Comparison of ENCODE assay signal across 42 mouse cellular contexts in genomic region chr12:70164741-70165140, GRCm38 (mm10). TPM values are rescaled to one million over a fixed set of nuclear protein-coding genes. Genes with fewer than 3 reads are reported as not detected.
"Had no signal": no experiment of that assay in that cellular context is flagged by ENCODE, and none has a peak within 500 bp of the region (broad histone marks: within the 10 kb centered on the region; RNA-seq: fewer than 3 reads in every experiment).

No protein-coding gene starts in this region.

- H3K4me3 ChIP-seq: left cerebral cortex, adult 2 months; limb, embryonic 10.5 days; limb, embryonic 12.5 days; limb, embryonic 13.5 days; limb, embryonic 15.5 days; liver, embryonic 12.5 days; liver, embryonic 13.5 days; liver, embryonic 15.5 days; lung, embryonic 15.5 days; megakaryocyte, embryonic 14.5 days; midbrain, embryonic 10.5 days; midbrain, embryonic 12.5 days; midbrain, embryonic 13.5 days; midbrain, embryonic 15.5 days; myocyte had no signal

- H3K4me1 ChIP-seq: limb, embryonic 10.5 days; limb, embryonic 12.5 days; limb, embryonic 13.5 days; limb, embryonic 15.5 days; liver, embryonic 12.5 days; liver, embryonic 13.5 days; liver, embryonic 15.5 days; megakaryocyte, embryonic 14.5 days; midbrain, embryonic 10.5 days; midbrain, embryonic 15.5 days had no signal

- H3K36me3 ChIP-seq: limb, embryonic 10.5 days; limb, embryonic 12.5 days; limb, embryonic 13.5 days; limb, embryonic 15.5 days; liver, embryonic 12.5 days; liver, embryonic 13.5 days; liver, embryonic 15.5 days; lung, embryonic 15.5 days; midbrain, embryonic 10.5 days; midbrain, embryonic 12.5 days; midbrain, embryonic 13.5 days; midbrain, embryonic 15.5 days had no signal

- H3K9me3 ChIP-seq: limb, embryonic 10.5 days; limb, embryonic 12.5 days; limb, embryonic 13.5 days; limb, embryonic 15.5 days; liver, embryonic 12.5 days; liver, embryonic 13.5 days; liver, embryonic 15.5 days; lung, embryonic 15.5 days; megakaryocyte, embryonic 14.5 days; midbrain, embryonic 10.5 days; midbrain, embryonic 12.5 days; midbrain, embryonic 13.5 days; midbrain, embryonic 15.5 days had no signal

- ATAC-seq: liver, embryonic 12.5 days; liver, postnatal 0 days; lung, postnatal 0 days; midbrain, embryonic 13.5 days had no signal

- H3K27me3 ChIP-seq: limb, embryonic 12.5 days; limb, embryonic 13.5 days; limb, embryonic 15.5 days; liver, embryonic 12.5 days; liver, embryonic 13.5 days; liver, embryonic 15.5 days; lung, embryonic 15.5 days; midbrain, embryonic 12.5 days; midbrain, embryonic 13.5 days; midbrain, embryonic 15.5 days had no signal

- DNase-seq: left cerebral cortex, postnatal 4 days; liver; liver, embryonic 13.5 days; liver, postnatal 0 days; lung, adult 18-20 months; lung, adult 2 months; lung, embryonic 14.5 days; lung, postnatal 10 days; lung, postnatal 14 days; lung, postnatal 36 days; lung, postnatal 4 days; midbrain, embryonic 14.5 days had no signal

- H3K27ac ChIP-seq: left cerebral cortex, adult 2 months; limb, embryonic 10.5 days; limb, embryonic 12.5 days; limb, embryonic 13.5 days; limb, embryonic 15.5 days; liver, embryonic 12.5 days; liver, embryonic 13.5 days; liver, embryonic 14.5 days; liver, embryonic 15.5 days; lung, embryonic 15.5 days; macrophage; midbrain, embryonic 10.5 days; midbrain, embryonic 12.5 days; midbrain, embryonic 13.5 days; midbrain, embryonic 15.5 days had no signal

- H3K4me2 ChIP-seq: limb, embryonic 12.5 days; limb, embryonic 13.5 days; limb, embryonic 15.5 days; liver, embryonic 11.5 days; liver, embryonic 12.5 days; liver, embryonic 13.5 days; liver, embryonic 15.5 days; lung, embryonic 14.5 days; lung, embryonic 15.5 days; midbrain, embryonic 12.5 days; midbrain, embryonic 13.5 days; midbrain, embryonic 15.5 days had no signal

- H3K9ac ChIP-seq: limb, embryonic 12.5 days; limb, embryonic 13.5 days; limb, embryonic 15.5 days; liver, embryonic 12.5 days; liver, embryonic 13.5 days; liver, embryonic 14.5 days; liver, embryonic 15.5 days; liver, postnatal 0 days; lung, embryonic 14.5 days; lung, embryonic 15.5 days; midbrain, embryonic 12.5 days; midbrain, embryonic 13.5 days; midbrain, embryonic 15.5 days had no signal

RNA-seq across cellular contexts. Expression of gene Abhd12b, which starts 10.8 kb away (rescaled TPM):
- total RNA-seq: left cerebral cortex, adult 18-20 months; left cerebral cortex, postnatal 10 days; left cerebral cortex, postnatal 14 days; left cerebral cortex, postnatal 25 days; left cerebral cortex, postnatal 4 days; liver, adult 2 months; megakaryocyte progenitor cell, adult 5-6 weeks; megakaryocyte, adult 5-6 weeks; megakaryocyte-erythroid progenitor cell, adult 5-6 weeks; midbrain, postnatal 0 days; monocyte, adult 5-6 weeks had no signal
- polyA plus RNA-seq: limb, embryonic 10.5 days; limb, embryonic 12.5 days; limb, embryonic 13.5 days; liver, adult 2 months; liver, embryonic 11.5 days; liver, embryonic 12.5 days; liver, embryonic 13.5 days; liver, embryonic 14.5 days; liver, embryonic 15.5 days; liver, embryonic 16.5 days; liver, postnatal 0 days; lung, embryonic 16.5 days; macrophage; midbrain, embryonic 10.5 days; midbrain, embryonic 12.5 days; myocyte had no signal
